Mouse (Mus musculus) thymus, adult 2 months (tissue): ENCODE results near the gene Fbxl8. TPM values are rescaled to one million over a fixed set of nuclear protein-coding genes. Genes with fewer than 3 reads are reported as not detected.

Experiments used
- DNase-seq: peaks from one replicate; pipeline ENCODE4 v3.0.0; 2021
- H3K27ac ChIP-seq: fragments of 200-500 bp; 2 replicates; pipeline ENCODE4 v1.5.1; 2012; ENCODE audit warnings: low read length, control low read depth; ENCODE audit not compliant: control insufficient read depth, insufficient read depth
- H3K27me3 ChIP-seq: fragments of 200-500 bp; 2 replicates; pipeline ENCODE4 v1.6.1; 2012; ENCODE audit warnings: mild to moderate bottlenecking, low read length, moderate library complexity, mixed read lengths; ENCODE audit not compliant: control insufficient read depth, insufficient read depth
- H3K36me3 ChIP-seq: fragments of 200-500 bp; 2 replicates; pipeline ENCODE4 v1.6.1; 2012; ENCODE audit warnings: mild to moderate bottlenecking, low read length, moderate library complexity; ENCODE audit not compliant: control insufficient read depth, insufficient read depth
- H3K4me1 ChIP-seq: fragments of 200-500 bp; replicated peaks from 2 replicates; pipeline ENCODE4 v1.6.1; 2012; ENCODE audit warnings: low read length; ENCODE audit not compliant: control insufficient read depth, insufficient read depth
- H3K4me3 ChIP-seq: fragments of 200-500 bp; 2 replicates; pipeline ENCODE4 v1.5.1; 2012; ENCODE audit warnings: mild to moderate bottlenecking, low read length, control low read depth, moderate library complexity; ENCODE audit not compliant: control insufficient read depth, insufficient read depth
- CTCF ChIP-seq: fragments of 200-500 bp; IDR thresholded peaks from 2 replicates; pipeline ENCODE4 v1.5.1; 2012; ENCODE audit warnings: mild to moderate bottlenecking, control low read depth, low read length, moderate library complexity, borderline replicate concordance; ENCODE audit not compliant: control insufficient read depth, poor library complexity, insufficient read depth; ENCODE audit errors: extremely low read depth
- POLR2A ChIP-seq: fragments of 200-500 bp; IDR thresholded peaks from 2 replicates; pipeline ENCODE4 v1.6.1; 2012; ENCODE audit warnings: mild to moderate bottlenecking, low read length, control low read depth, moderate library complexity; ENCODE audit not compliant: control insufficient read depth, poor library complexity, insufficient read depth; ENCODE audit errors: extremely low read depth
- WGBS: fragments of 180-500 bp; shearing (Covaris S2); methylation state at CpG from one replicate; pipeline ENCODE4 v1.1.7; 2018; 5-methylcytosine and 5-hydroxymethylcytosine counted together
- polyA plus RNA-seq: library from polyadenylated mRNA; depleted of rRNA; stranded (reverse); fragments of >200 nt; gene quantifications from 2 replicates; pipeline ENCODE4 v1.2.3, GENCODE M21; 2012

Gene Fbxl8
- polyA plus RNA-seq, 1 experiment, result 27.8 TPM

- Histone ChIP-seq H3K4me3 (no peak overlapping the region), H3K36me3 (no peaks in the 10 kb centered on the region), H3K4me1 (peaks cover 20% of the 10 kb centered on the region), H3K27ac (no peak overlapping the region), H3K27me3 (no peaks in the 10 kb centered on the region; the same call in 1 of the 2 replicates)
- 14% methylated on average over 3 of the region's 3 CpGs for WGBS
- DNase-seq, result no peak
- TF ChIP-seq CTCF (no peak), POLR2A (no peak)
Observed at GRCm38 (mm10) chr8:105280567-105280966, 16.1 kb downstream of the Fbxl8 start.

DNA sequence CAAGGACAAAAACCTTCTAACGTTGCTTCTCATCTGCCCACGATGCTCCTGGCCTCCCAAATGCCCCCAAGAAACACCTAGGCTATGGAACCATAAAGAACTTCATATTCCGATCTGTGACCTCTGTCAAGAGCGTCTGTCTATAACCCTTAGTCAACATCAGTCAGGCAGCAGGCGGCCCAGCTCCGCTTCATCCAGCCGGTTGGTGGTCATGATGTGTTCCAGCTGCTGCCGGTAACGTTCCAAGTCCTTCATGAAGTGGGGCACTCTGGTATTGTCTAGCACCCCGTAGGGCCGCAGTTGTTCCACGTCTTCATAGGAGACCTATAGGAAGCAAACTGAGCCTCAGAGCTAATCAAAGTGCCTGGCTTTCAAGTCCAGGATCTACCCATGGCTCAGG is 17.4 kb downstream of the Fbxl8 start:
- H3K4me3 ChIP-seq, result no peak overlapping the region
- no peak for TF ChIP-seq CTCF
- no peak for TF ChIP-seq POLR2A
- WGBS, result 98% methylated on average over 12 of the region's 12 CpGs
- peaks cover 12% of the 10 kb centered on the region for H3K4me1 ChIP-seq
- DNase-seq, result no peak
- no peaks in the 10 kb centered on the region; the same call in 1 of the 2 replicates for H3K27me3 ChIP-seq
- H3K27ac ChIP-seq, result no peak overlapping the region
- no peaks in the 10 kb centered on the region for H3K36me3 ChIP-seq

DNA sequence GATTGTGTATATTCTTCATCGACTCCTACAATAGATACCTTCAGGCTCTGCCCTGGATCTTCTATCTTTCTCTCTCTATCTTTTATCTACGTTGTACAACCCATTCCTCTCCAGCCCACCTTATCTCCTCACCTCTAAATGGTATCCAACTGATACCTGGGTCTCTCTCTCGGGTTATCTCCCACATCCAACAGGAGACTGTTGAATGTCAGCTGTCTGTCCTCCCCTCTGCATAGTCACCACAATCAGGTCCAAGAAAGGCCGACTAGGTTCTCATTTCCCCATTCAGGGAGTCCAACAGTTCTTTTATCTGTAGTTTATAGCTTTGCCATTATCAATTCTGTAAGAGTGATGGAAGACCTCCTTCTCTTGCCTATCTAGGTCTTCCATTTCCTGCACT is 17.8 kb downstream of the Fbxl8 start:
- peaks cover 12% of the 10 kb centered on the region for H3K4me1 ChIP-seq
- 91% methylated on average over 4 of the region's 4 CpGs for WGBS
- H3K36me3 ChIP-seq, result no peaks in the 10 kb centered on the region
- H3K27ac ChIP-seq, result no peak overlapping the region
- no peak for DNase-seq
- H3K27me3 ChIP-seq, result no peaks in the 10 kb centered on the region; the same call in 1 of the 2 replicates
- H3K4me3 ChIP-seq, result no peak overlapping the region
- TF ChIP-seq POLR2A (no peak), CTCF (no peak)

- Histone ChIP-seq H3K27me3 (no peaks in the 10 kb centered on the region; the same call in 1 of the 2 replicates), H3K36me3 (no peaks in the 10 kb centered on the region), H3K4me3 (no peak overlapping the region), H3K27ac (no peak overlapping the region), H3K4me1 (peaks cover 12% of the 10 kb centered on the region)
- DNase-seq, result no peak
- WGBS, result 70% methylated on average over 23 of the region's 23 CpGs
- no peak for TF ChIP-seq POLR2A
- TF ChIP-seq CTCF, result peak; percentile 79
Observed at GRCm38 (mm10) chr8:105283074-105283473, 18.6 kb downstream of the Fbxl8 start.

DNA sequence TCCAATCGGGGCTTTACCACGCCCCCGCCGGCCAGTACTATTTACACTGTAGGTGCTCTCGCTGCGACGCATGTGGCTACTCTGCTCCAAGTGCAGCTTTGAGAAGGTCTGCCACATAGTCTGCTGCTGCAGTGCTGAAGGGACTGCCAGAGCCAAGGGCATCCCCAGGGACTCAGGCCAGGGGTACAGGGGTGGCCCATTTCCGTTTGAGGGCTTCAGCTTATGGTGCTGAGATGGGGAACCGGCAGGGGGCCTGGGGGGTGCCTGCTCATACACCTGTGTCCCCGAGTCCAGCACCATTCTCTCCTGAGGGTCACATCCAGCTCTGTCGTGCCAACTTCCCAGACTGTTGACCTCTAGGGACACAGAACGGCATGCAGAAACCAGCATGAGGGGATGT is 21.1 kb downstream of the Fbxl8 start:
- H3K36me3 ChIP-seq, result no peaks in the 10 kb centered on the region
- no peak overlapping the region for H3K27ac ChIP-seq
- no peaks in the 10 kb centered on the region for H3K27me3 ChIP-seq
- 94% methylated on average over 12 of the region's 12 CpGs for WGBS
- H3K4me1 ChIP-seq, result peaks cover 17% of the 10 kb centered on the region
- H3K4me3 ChIP-seq, result no peak overlapping the region
- TF ChIP-seq POLR2A, result no peak
- no peak for TF ChIP-seq CTCF
- DNase-seq, result no peak

DNA sequence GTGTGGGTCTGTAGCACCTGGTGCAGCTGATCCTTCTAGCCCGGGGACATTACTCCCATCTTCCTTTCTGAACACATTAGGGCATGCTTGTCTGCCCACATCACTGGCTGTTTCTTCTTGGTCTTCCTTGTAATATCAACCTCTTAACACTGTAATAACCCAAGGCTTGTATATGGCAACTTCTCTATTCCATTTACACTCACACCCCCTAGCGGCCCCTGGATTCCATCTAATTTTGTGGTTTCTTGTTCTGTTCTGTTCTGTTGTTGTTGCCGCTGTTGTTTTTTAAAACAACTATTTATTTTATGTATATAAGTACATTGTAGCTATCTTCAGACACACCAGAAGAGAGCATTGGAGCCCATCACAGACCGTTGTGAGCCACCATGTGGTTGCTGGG is 22.5 kb downstream of the Fbxl8 start:
- H3K4me1 ChIP-seq, result peaks cover 20% of the 10 kb centered on the region
- TF ChIP-seq CTCF, result no peak
- no peak for TF ChIP-seq POLR2A
- no peak overlapping the region for H3K4me3 ChIP-seq
- H3K27ac ChIP-seq, result no peak overlapping the region
- DNase-seq, result no peak
- no peaks in the 10 kb centered on the region for H3K27me3 ChIP-seq
- WGBS, result 89% methylated on average over 4 of the region's 4 CpGs
- H3K36me3 ChIP-seq, result no peaks in the 10 kb centered on the region

DNA sequence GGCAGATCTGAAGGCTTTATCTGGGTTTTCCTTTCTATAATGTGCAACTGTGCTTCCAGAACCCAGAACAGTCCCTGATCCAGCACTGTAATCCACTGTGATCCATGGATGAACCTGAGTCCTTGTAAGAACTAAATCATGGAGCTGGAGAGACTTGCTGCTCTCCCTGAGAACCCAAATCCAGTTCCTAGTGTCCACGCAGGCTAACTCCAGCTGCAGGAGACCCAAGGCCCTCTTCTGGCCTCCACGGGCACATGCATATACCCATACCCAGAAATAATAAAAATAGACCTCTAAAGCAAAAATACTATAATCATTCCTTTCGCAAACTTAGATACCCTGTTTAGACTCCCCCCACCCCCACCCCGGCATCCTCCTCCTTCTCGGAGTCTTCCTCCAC is 23.8 kb downstream of the Fbxl8 start:
- 98% methylated on average over 5 of the region's 5 CpGs for WGBS
- Histone ChIP-seq H3K36me3 (no peaks in the 10 kb centered on the region), H3K27ac (no peak overlapping the region), H3K4me3 (no peak overlapping the region), H3K27me3 (no peaks in the 10 kb centered on the region), H3K4me1 (peaks cover 17% of the 10 kb centered on the region)
- no peak for DNase-seq
- no peak for TF ChIP-seq CTCF
- TF ChIP-seq POLR2A, result no peak
